Mouse (Mus musculus) cerebral cortex, adult 2 months (tissue): ENCODE results near the gene 4930558C23Rik.

Experiments used
- WGBS: fragments of 180-500 bp; shearing (Covaris S2); methylation state at CpG from one replicate; pipeline ENCODE4 v1.1.7; 2018; 5-methylcytosine and 5-hydroxymethylcytosine counted together

4930558C23Rik gene

GRCm38 (mm10) chr3:95360276-95360675 lies 42.4 kb downstream of the 4930558C23Rik start:
- WGBS: 85% methylated on average over 3 of the region's 3 CpGs

GRCm38 (mm10) chr3:95357746-95358145 lies 44.9 kb downstream of the 4930558C23Rik start:
- WGBS: 81% methylated on average over 2 of the region's 2 CpGs

- under 1% methylated on average over 37 of the region's 57 CpGs for WGBS
These were observed 45.8 kb downstream of the 4930558C23Rik start, which contains the start of gene Setdb1 for GRCm38 (mm10) chr3:95356701-95357449. Gene Setdb1, minus strand, starts transcription at chr3:95357202.

GRCm38 (mm10) chr3:95355911-95356544 lies 46.6 kb downstream of the 4930558C23Rik start:
- WGBS: 16% methylated on average over 11 of the region's 19 CpGs

- 95% methylated on average over 5 of the region's 5 CpGs for WGBS
These were observed 54.3 kb downstream of the 4930558C23Rik start for GRCm38 (mm10) chr3:95348343-95348742.

- WGBS: 84% methylated on average over 7 of the region's 7 CpGs
These were observed 56.2 kb downstream of the 4930558C23Rik start for GRCm38 (mm10) chr3:95346454-95346853.

- WGBS: 85% methylated on average over 9 of the region's 9 CpGs
These were observed 59.2 kb downstream of the 4930558C23Rik start for GRCm38 (mm10) chr3:95343356-95344000.

GRCm38 (mm10) chr3:95338251-95338650 lies 64.4 kb downstream of the 4930558C23Rik start:
- WGBS: 96% methylated on average over 4 of the region's 4 CpGs

GRCm38 (mm10) chr3:95337345-95337744 lies 65.3 kb downstream of the 4930558C23Rik start:
- WGBS: 98% methylated on average over 4 of the region's 4 CpGs
